Mouse (Mus musculus) adrenal gland, postnatal 10 days (tissue): ENCODE results near the gene Nprl3. TPM values are rescaled to one million over a fixed set of nuclear protein-coding genes. Genes with fewer than 3 reads are reported as not detected.

ENCODE experiments used
- DNase-seq: peaks from one replicate; pipeline ENCODE4 v3.0.0; 2021; ENCODE audit warnings: mixed read lengths
- total RNA-seq, 2 experiments: library from RNA; stranded (reverse); gene quantifications; 2 replicates each; pipeline ENCODE4 v1.2.3; 2021

Gene Nprl3
- total RNA-seq, 2 experiments from 2014 or later = 36.9 to 50.1 TPM

- DNase-seq = no peak
Measured at GRCm38 (mm10) chr11:32196727-32197126, 70.8 kb downstream of the Nprl3 start.

GRCm38 (mm10) chr11:32195867-32196540 is 71.5 kb downstream of the Nprl3 start:
- no peak for DNase-seq

- DNase-seq = no peak
Measured at GRCm38 (mm10) chr11:32194626-32195025, 72.9 kb downstream of the Nprl3 start.

GRCm38 (mm10) chr11:32194086-32194485 is 73.4 kb downstream of the Nprl3 start:
- DNase-seq = no peak

- no peak for DNase-seq
Measured at GRCm38 (mm10) chr11:32193156-32193555, 74.4 kb downstream of the Nprl3 start.

- no peak for DNase-seq
Measured at GRCm38 (mm10) chr11:32190603-32191110, 76.8 kb downstream of the Nprl3 start.

- DNase-seq = no peak
Measured at GRCm38 (mm10) chr11:32190119-32190518, 77.4 kb downstream of the Nprl3 start.

GRCm38 (mm10) chr11:32189434-32189833 is 78.1 kb downstream of the Nprl3 start:
- no peak for DNase-seq

- no peak for DNase-seq
Measured at GRCm38 (mm10) chr11:32188881-32189280, 78.6 kb downstream of the Nprl3 start.

GRCm38 (mm10) chr11:32187256-32187655 is 80.3 kb downstream of the Nprl3 start:
- no peak for DNase-seq

- DNase-seq = no peak
Measured at GRCm38 (mm10) chr11:32186031-32186430, 81.5 kb downstream of the Nprl3 start.

- no peak for DNase-seq
Measured at GRCm38 (mm10) chr11:32184469-32184868, 83.0 kb downstream of the Nprl3 start.

- peak; percentile 89 for DNase-seq
Measured at GRCm38 (mm10) chr11:32181973-32182868, 85.3 kb downstream of the Nprl3 start.

- no peak for DNase-seq
Measured at GRCm38 (mm10) chr11:32181246-32181645, 86.3 kb downstream of the Nprl3 start.

- DNase-seq = no peak
Measured at GRCm38 (mm10) chr11:32178506-32178905, 89.0 kb downstream of the Nprl3 start.

Other genes starting within 250 kb of the Nprl3 start
- gene Il9r, start 67.4 kb downstream of the Nprl3 start, total RNA-seq = under 1 TPM; 0.30 to 0.82 TPM
- 10 to 100 TPM; 23.9 to 26.5 TPM for gene Snrnp25, start 62.3 kb downstream of the Nprl3 start, total RNA-seq
- 10 to 100 TPM; 25.0 to 29.1 TPM for gene Rhbdf1, start 45.4 kb downstream of the Nprl3 start, total RNA-seq
- 10 to 100 TPM; 21.0 to 22.3 TPM for gene Mpg, start 41.2 kb downstream of the Nprl3 start, total RNA-seq
- gene Hba-x, start 8.7 kb upstream of the Nprl3 start, total RNA-seq = not detected
- gene Hba-a1, start 15.8 kb upstream of the Nprl3 start, total RNA-seq = 1,000 to 10,000 TPM; 3,856 to 4,787 TPM
- 1 to 10 TPM in 1 of 2 experiments, under 1 TPM in 1; 0.87 to 2.2 TPM for gene Hbq1b, start 19.3 kb upstream of the Nprl3 start, total RNA-seq
- gene Hba-a2, start 28.8 kb upstream of the Nprl3 start, total RNA-seq = 1,000 to 10,000 TPM; 3,094 to 3,969 TPM
- not detected for gene Hbq1a, start 32.4 kb upstream of the Nprl3 start, total RNA-seq
- 10 to 100 TPM; 14.9 to 17.2 TPM for gene Sh3pxd2b, start 80.1 kb upstream of the Nprl3 start, total RNA-seq
- 10 to 100 TPM; 19.0 to 21.0 TPM for gene Ubtd2, start 187.7 kb upstream of the Nprl3 start, total RNA-seq